Mouse (Mus musculus) hindbrain, embryonic 11.5 days (tissue): ENCODE results near the gene Pirt. TPM values are rescaled to one million over a fixed set of nuclear protein-coding genes. Genes with fewer than 3 reads are reported as not detected.

Experiments
- ATAC-seq: fragments of 200-750 bp; cut with Nextera tagmentation; 2 replicates; pipeline ENCODE4 v1.8.0; 2017; ENCODE audit warnings: mild to moderate bottlenecking, moderate TSS enrichment, moderate library complexity; ENCODE audit not compliant: low FRiP score
- DNase-seq: peaks from one replicate; pipeline ENCODE4 v3.0.0-alpha.2; 2015; ENCODE audit warnings: low spot score
- H3K27ac ChIP-seq: fragments of 300-500 bp; sonication (generic); 2 replicates; pipeline ENCODE4 v1.5.1; 2014; ENCODE audit warnings: mild to moderate bottlenecking, low read depth, low read length
- H3K27me3 ChIP-seq: fragments of 300-500 bp; sonication (generic); 2 replicates; pipeline ENCODE4 v1.6.1; 2014; ENCODE audit warnings: mild to moderate bottlenecking, low read length, moderate library complexity, mixed read lengths; ENCODE audit not compliant: control insufficient read depth, insufficient read depth
- H3K36me3 ChIP-seq: fragments of 300-500 bp; sonication (generic); 2 replicates; pipeline ENCODE4 v1.6.1; 2014; ENCODE audit warnings: mild to moderate bottlenecking, low read length, moderate library complexity, mixed read lengths; ENCODE audit not compliant: control insufficient read depth, insufficient read depth
- H3K4me1 ChIP-seq: fragments of 300-500 bp; sonication (generic); replicated peaks from 2 replicates; pipeline ENCODE4 v1.6.1; 2014; ENCODE audit warnings: low read length, mixed read lengths; ENCODE audit not compliant: control insufficient read depth, insufficient read depth
- H3K4me2 ChIP-seq: fragments of 300-500 bp; sonication (generic); replicated peaks from 2 replicates; pipeline ENCODE4 v1.6.1; 2014; ENCODE audit warnings: mild to moderate bottlenecking, low read depth, low read length
- H3K4me3 ChIP-seq: fragments of 300-500 bp; sonication (generic); 2 replicates; pipeline ENCODE4 v1.5.1; 2014; ENCODE audit warnings: low read depth, low read length
- H3K9ac ChIP-seq: fragments of 300-500 bp; sonication (generic); 2 replicates; pipeline ENCODE4 v1.6.1; 2014; ENCODE audit warnings: low read depth, low read length
- H3K9me3 ChIP-seq: fragments of 300-500 bp; sonication (generic); 2 replicates; pipeline ENCODE4 v1.6.1; 2016; ENCODE audit warnings: low read length; ENCODE audit not compliant: control insufficient read depth
- WGBS: fragments of 180-500 bp; shearing (Covaris S2); extraction: QIAGEN DNeasy Blood & Tissue Kit; methylation state at CpG from one replicate; pipeline ENCODE4 v1.1.7; 2014; 5-methylcytosine and 5-hydroxymethylcytosine counted together
- polyA plus RNA-seq: library from polyadenylated mRNA; unstranded; fragments of >200 nt; fragmentation: Nextera tagmentation; extraction: Ambion mirVana; gene quantifications from 2 replicates; pipeline ENCODE4 v1.2.1, GENCODE M21; 2014

The Pirt gene
- polyA plus RNA-seq, 1 experiment from 2014 or later: 1.3 TPM

- no peak overlapping the region for H3K27ac ChIP-seq
- H3K4me2 ChIP-seq: no peak overlapping the region
- no peaks in the 10 kb centered on the region for H3K36me3 ChIP-seq
- no peaks in the 10 kb centered on the region for H3K9me3 ChIP-seq
- no peak overlapping the region for H3K9ac ChIP-seq
- H3K4me3 ChIP-seq: no peak overlapping the region
- 96% methylated on average over 1 of the region's 1 CpGs for WGBS
- H3K4me1 ChIP-seq: no peaks in the 10 kb centered on the region
- ATAC-seq: no peak
- DNase-seq: no peak
- no peaks in the 10 kb centered on the region for H3K27me3 ChIP-seq
Observed at GRCm38 (mm10) chr11:66963462-66963861, 51.7 kb downstream of the Pirt start.

DNA sequence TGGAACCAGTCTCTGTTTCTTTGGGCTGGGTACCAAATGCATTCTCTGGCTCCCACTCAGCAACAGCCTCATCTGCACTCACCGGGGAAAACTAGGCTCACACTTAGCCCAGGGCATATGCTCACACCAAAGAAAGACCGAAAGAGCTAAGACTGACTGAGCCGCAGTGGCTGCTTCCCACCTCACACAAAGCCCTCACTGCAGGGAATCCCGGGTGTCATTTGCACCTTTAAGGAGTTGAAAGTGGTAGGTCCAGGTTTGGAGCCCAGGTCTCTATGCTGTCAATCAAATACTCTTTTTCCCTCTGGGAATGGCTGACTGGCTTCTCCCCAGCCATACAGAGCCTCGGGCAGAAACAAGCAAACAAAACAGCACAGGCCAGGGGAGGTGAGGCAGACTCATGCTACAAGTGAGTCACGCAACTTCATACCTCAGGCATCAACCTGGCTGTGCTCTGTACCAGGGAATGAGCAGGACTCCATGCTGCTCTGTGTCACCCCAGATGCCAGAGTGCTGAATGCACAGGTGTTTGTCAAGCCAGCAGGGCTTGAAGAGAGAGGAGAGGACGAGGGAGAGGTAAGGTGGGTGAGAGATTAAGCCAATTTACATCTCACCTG lies 54.8 kb downstream of the Pirt start:
- H3K4me1 ChIP-seq: no peaks in the 10 kb centered on the region

GRCm38 (mm10) chr11:66968575-66968974 lies 56.8 kb downstream of the Pirt start:
- H3K4me1 ChIP-seq: no peaks in the 10 kb centered on the region
- H3K9ac ChIP-seq: no peak overlapping the region
- no peak for ATAC-seq
- no peak overlapping the region for H3K4me2 ChIP-seq
- H3K27ac ChIP-seq: no peak overlapping the region
- H3K27me3 ChIP-seq: no peaks in the 10 kb centered on the region
- no peak for DNase-seq
- no peaks in the 10 kb centered on the region for H3K36me3 ChIP-seq
- no peaks in the 10 kb centered on the region for H3K9me3 ChIP-seq
- H3K4me3 ChIP-seq: no peak overlapping the region
- 90% methylated on average over 1 of the region's 1 CpGs for WGBS

More for the DNA sequence above, 54.8 kb downstream of the Pirt start:
- DNase-seq (no peak), ATAC-seq (no peak)
- WGBS: 21% methylated on average over 7 of the region's 7 CpGs
- H3K36me3 ChIP-seq: no peaks in the 10 kb centered on the region
- H3K27me3 ChIP-seq: no peaks in the 10 kb centered on the region
- no peak overlapping the region for H3K27ac ChIP-seq
- no peaks in the 10 kb centered on the region for H3K9me3 ChIP-seq
- no peak overlapping the region for H3K9ac ChIP-seq
- H3K4me3 ChIP-seq: no peak overlapping the region
- H3K4me2 ChIP-seq: no peak overlapping the region

GRCm38 (mm10) chr11:66973507-66973906 lies 61.7 kb downstream of the Pirt start:
- Histone ChIP-seq H3K4me3 (no peak overlapping the region), H3K9me3 (no peaks in the 10 kb centered on the region), H3K4me2 (no peak overlapping the region), H3K36me3 (no peaks in the 10 kb centered on the region), H3K27me3 (no peaks in the 10 kb centered on the region), H3K4me1 (no peaks in the 10 kb centered on the region), H3K27ac (no peak overlapping the region), H3K9ac (no peak overlapping the region)
- ATAC-seq: no peak
- no peak for DNase-seq
- 83% methylated on average over 3 of the region's 3 CpGs for WGBS

- Histone ChIP-seq H3K9me3 (no peaks in the 10 kb centered on the region), H3K4me2 (no peak overlapping the region), H3K36me3 (no peaks in the 10 kb centered on the region), H3K4me1 (no peaks in the 10 kb centered on the region), H3K27ac (no peak overlapping the region), H3K27me3 (no peaks in the 10 kb centered on the region), H3K9ac (no peak overlapping the region), H3K4me3 (no peak overlapping the region)
- DNase-seq (no peak), ATAC-seq (no peak)
- WGBS: 89% methylated on average over 7 of the region's 7 CpGs
Observed at GRCm38 (mm10) chr11:66975606-66976330, 64.0 kb downstream of the Pirt start.

Other genes with a start within 250 kb of the Pirt start
- gene Tmem238l, start 44.7 kb downstream of the Pirt start, polyA plus RNA-seq: not detected in 2 replicates
- 1.4 and 1.5 TPM in 2 replicates for gene Tmem220, start 113.2 kb downstream of the Pirt start, polyA plus RNA-seq
- 38.7 and 39.0 TPM in 2 replicates for gene Adprm, start 140.6 kb downstream of the Pirt start, polyA plus RNA-seq
- gene Sco1, start 140.7 kb downstream of the Pirt start, polyA plus RNA-seq: 16.1 and 20.0 TPM in 2 replicates
- 2.3 and 4.1 TPM in 2 replicates for gene Myh3, start 166.3 kb downstream of the Pirt start, polyA plus RNA-seq